Mouse (Mus musculus) limb, embryonic 10.5 days (tissue): Measurements from ENCODE around the gene Clk3. TPM values are rescaled to one million over a fixed set of nuclear protein-coding genes. Genes with fewer than 3 reads are reported as not detected.
"Not testable (repeated sequence)": the region's sequence is repeated elsewhere in the genome, so short reads cannot be mapped to it uniquely, and the experiment has no call there.

ENCODE experiments used
- DNase-seq: peaks from one replicate; pipeline ENCODE4 v3.0.0-alpha.2; 2017; ENCODE audit warnings: low spot score
- H3K27ac ChIP-seq: fragments of 300-500 bp; sonication (generic); 2 replicates; pipeline ENCODE4 v1.5.1; 2016; ENCODE audit warnings: mild to moderate bottlenecking
- H3K27me3 ChIP-seq: fragments of 300-500 bp; sonication (generic); 2 replicates; pipeline ENCODE4 v1.6.1; 2016; ENCODE audit warnings: low read depth, mild to moderate bottlenecking; ENCODE audit not compliant: poor library complexity, severe bottlenecking
- H3K36me3 ChIP-seq: fragments of 300-500 bp; sonication (generic); 2 replicates; pipeline ENCODE4 v1.6.1; 2016; ENCODE audit warnings: mild to moderate bottlenecking, moderate library complexity
- H3K4me1 ChIP-seq: fragments of 300-500 bp; sonication (generic); 2 replicates; pipeline ENCODE4 v1.6.1; 2016
- H3K4me3 ChIP-seq: fragments of 300-500 bp; sonication (generic); 2 replicates; pipeline ENCODE4 v1.5.1; 2016; ENCODE audit warnings: mild to moderate bottlenecking, moderate library complexity
- H3K9me3 ChIP-seq: fragments of 300-500 bp; sonication (generic); replicated peaks from 2 replicates; pipeline ENCODE4 v1.6.1; 2016; ENCODE audit warnings: mild to moderate bottlenecking
- WGBS: fragments of 180-500 bp; shearing (Covaris S2); methylation state at CpG from one replicate; pipeline ENCODE4 v1.1.7; 2016; 5-methylcytosine and 5-hydroxymethylcytosine counted together
- polyA plus RNA-seq: library from polyadenylated mRNA; unstranded; fragments of >200 nt; fragmentation: Nextera tagmentation; extraction: Ambion mirVana; gene quantifications from 2 replicates; pipeline ENCODE4 v1.2.1, GENCODE M21; 2016

Gene Clk3
- polyA plus RNA-seq, 1 experiment from 2014 or later: 93.2 TPM

GRCm38 (mm10) chr9:57747067-57747466, 18.6 kb downstream of the Clk3 start:
- 82% methylated on average over 1 of the region's 1 CpGs for WGBS
- peaks cover 96% of the 10 kb centered on the region for H3K36me3 ChIP-seq
- no peaks in the 10 kb centered on the region for H3K27me3 ChIP-seq
- no peak overlapping the region for H3K4me3 ChIP-seq
- H3K9me3 ChIP-seq: no peaks in the 10 kb centered on the region
- H3K27ac ChIP-seq: no peak overlapping the region
- no peak for DNase-seq
- no peaks in the 10 kb centered on the region for H3K4me1 ChIP-seq

- Histone ChIP-seq H3K4me3 (no peak overlapping the region), H3K27me3 (no peaks in the 10 kb centered on the region), H3K27ac (no peak overlapping the region), H3K9me3 (no peaks in the 10 kb centered on the region), H3K4me1 (no peaks in the 10 kb centered on the region), H3K36me3 (peaks cover 96% of the 10 kb centered on the region)
- no peak for DNase-seq
- WGBS: 80% methylated on average over 3 of the region's 3 CpGs
Measured at GRCm38 (mm10) chr9:57744462-57745091, 21.1 kb downstream of the Clk3 start.

GRCm38 (mm10) chr9:57739863-57740262, 25.8 kb downstream of the Clk3 start:
- DNase-seq: no peak
- Histone ChIP-seq H3K4me3 (no peak overlapping the region), H3K4me1 (no peaks in the 10 kb centered on the region), H3K9me3 (no peaks in the 10 kb centered on the region), H3K27me3 (no peaks in the 10 kb centered on the region), H3K27ac (no peak overlapping the region), H3K36me3 (peaks cover 67% of the 10 kb centered on the region)
- WGBS: 95% methylated on average over 5 of the region's 5 CpGs

GRCm38 (mm10) chr9:57733606-57734005, 32.1 kb downstream of the Clk3 start:
- WGBS: 95% methylated on average over 6 of the region's 6 CpGs
- H3K27me3 ChIP-seq: no peaks in the 10 kb centered on the region
- no peaks in the 10 kb centered on the region for H3K4me1 ChIP-seq

GRCm38 (mm10) chr9:57728312-57728711, 37.3 kb downstream of the Clk3 start:
- Histone ChIP-seq H3K27me3 (no peaks in the 10 kb centered on the region), H3K36me3 (peaks cover 85% of the 10 kb centered on the region), H3K27ac (no peak overlapping the region), H3K4me3 (no peak overlapping the region), H3K9me3 (no peaks in the 10 kb centered on the region), H3K4me1 (no peaks in the 10 kb centered on the region)
- DNase-seq: no peak
- WGBS: 97% methylated on average over 1 of the region's 1 CpGs

More at GRCm38 (mm10) chr9:57733606-57734005, 32.1 kb downstream of the Clk3 start:
- Histone ChIP-seq H3K4me3 (no peak overlapping the region), H3K27ac (no peak overlapping the region), H3K36me3 (peaks cover 72% of the 10 kb centered on the region), H3K9me3 (no peaks in the 10 kb centered on the region)
- no peak for DNase-seq

GRCm38 (mm10) chr9:57724701-57725100, 41.0 kb downstream of the Clk3 start:
- H3K4me1 ChIP-seq: no peaks in the 10 kb centered on the region
- 96% methylated on average over 3 of the region's 3 CpGs for WGBS

GRCm38 (mm10) chr9:57723796-57724195, 41.9 kb downstream of the Clk3 start:
- Histone ChIP-seq H3K4me3 (no peak overlapping the region), H3K27me3 (no peaks in the 10 kb centered on the region), H3K4me1 (no peaks in the 10 kb centered on the region), H3K9me3 (no peaks in the 10 kb centered on the region), H3K27ac (no peak overlapping the region), H3K36me3 (peaks cover 86% of the 10 kb centered on the region)
- no peak for DNase-seq
- WGBS: 89% methylated on average over 5 of the region's 5 CpGs

More at GRCm38 (mm10) chr9:57724701-57725100, 41.0 kb downstream of the Clk3 start:
- H3K4me3 ChIP-seq: no peak overlapping the region
- H3K36me3 ChIP-seq: peaks cover 86% of the 10 kb centered on the region
- no peak for DNase-seq
- no peak overlapping the region for H3K27ac ChIP-seq
- no peaks in the 10 kb centered on the region for H3K27me3 ChIP-seq
- H3K9me3 ChIP-seq: no peaks in the 10 kb centered on the region

- no peaks in the 10 kb centered on the region for H3K27me3 ChIP-seq
- no peak overlapping the region for H3K4me3 ChIP-seq
- H3K36me3 ChIP-seq: peaks cover 86% of the 10 kb centered on the region
- no peaks in the 10 kb centered on the region for H3K9me3 ChIP-seq
- no peak for DNase-seq
- WGBS: 82% methylated on average over 5 of the region's 5 CpGs
- H3K27ac ChIP-seq: no peak overlapping the region
- no peaks in the 10 kb centered on the region for H3K4me1 ChIP-seq
Measured at GRCm38 (mm10) chr9:57723315-57723715, 42.3 kb downstream of the Clk3 start.

- Histone ChIP-seq H3K9me3 (no peaks in the 10 kb centered on the region), H3K27ac (no peak overlapping the region), H3K4me3 (no peak overlapping the region), H3K27me3 (no peaks in the 10 kb centered on the region), H3K4me1 (no peaks in the 10 kb centered on the region), H3K36me3 (peaks cover 85% of the 10 kb centered on the region)
- DNase-seq: no peak
- WGBS: 98% methylated on average over 1 of the region's 1 CpGs
Measured at GRCm38 (mm10) chr9:57722371-57722770, 43.3 kb downstream of the Clk3 start.

- Histone ChIP-seq H3K4me3 (no peak overlapping the region), H3K36me3 (peaks cover 83% of the 10 kb centered on the region), H3K27me3 (no peaks in the 10 kb centered on the region), H3K27ac (no peak overlapping the region), H3K4me1 (no peaks in the 10 kb centered on the region), H3K9me3 (no peaks in the 10 kb centered on the region)
- WGBS: 96% methylated on average over 3 of the region's 3 CpGs
- DNase-seq: no peak
Measured at GRCm38 (mm10) chr9:57720736-57721135, 44.9 kb downstream of the Clk3 start.

GRCm38 (mm10) chr9:57718408-57718807, 47.3 kb downstream of the Clk3 start:
- no peaks in the 10 kb centered on the region for H3K9me3 ChIP-seq
- H3K27ac ChIP-seq: no peak overlapping the region
- 89% methylated on average over 7 of the region's 7 CpGs for WGBS
- H3K36me3 ChIP-seq: peaks cover 95% of the 10 kb centered on the region
- no peaks in the 10 kb centered on the region for H3K4me1 ChIP-seq
- H3K4me3 ChIP-seq: no peak overlapping the region
- no peak for DNase-seq
- H3K27me3 ChIP-seq: no peaks in the 10 kb centered on the region

- Histone ChIP-seq H3K4me3 (no peak overlapping the region), H3K27ac (no peak overlapping the region), H3K4me1 (peaks cover 13% of the 10 kb centered on the region), H3K27me3 (no peaks in the 10 kb centered on the region), H3K9me3 (no peaks in the 10 kb centered on the region), H3K36me3 (peaks cover 61% of the 10 kb centered on the region)
- no peak for DNase-seq
- 75% methylated on average over 2 of the region's 2 CpGs for WGBS
Measured at GRCm38 (mm10) chr9:57712194-57712593, 53.5 kb downstream of the Clk3 start.

GRCm38 (mm10) chr9:57710214-57710613, 55.4 kb downstream of the Clk3 start:
- not testable (repeated sequence) for H3K27ac ChIP-seq, H3K4me3 ChIP-seq, H3K9me3 ChIP-seq, H3K27me3 ChIP-seq, DNase-seq
- H3K4me1 ChIP-seq: peaks cover 13% of the 10 kb centered on the region
- peaks cover 41% of the 10 kb centered on the region for H3K36me3 ChIP-seq
- 91% methylated on average over 5 of the region's 5 CpGs for WGBS
